Mouse (Mus musculus) heart, embryonic 14.5 days (tissue): ENCODE measurements around the gene Cd300lg. TPM values are rescaled to one million over a fixed set of nuclear protein-coding genes. Genes with fewer than 3 reads are reported as not detected.

ENCODE experiments used
- ATAC-seq: fragments of 200-750 bp; cut with Nextera tagmentation; 2 replicates; pipeline ENCODE4 v1.8.0; 2017; ENCODE audit warnings: low read depth, moderate TSS enrichment; ENCODE audit not compliant: insufficient number of reproducible peaks, insufficient read depth, low FRiP score
- H3K27ac ChIP-seq, 2 experiments: fragments of 200-500 bp in 1 of 2; fragments of 300-500 bp in 1 of 2; sonication (generic) in 1 of 2; replicated peaks in 1 of 2; 2 replicates each; pipeline ENCODE4 v1.5.1; 2012 to 2014; ENCODE audit warnings: low read depth in 2 of 2, low read length in 2 of 2, control low read depth in 1 of 2, mild to moderate bottlenecking in 1 of 2, mixed read lengths in 1 of 2; ENCODE audit not compliant: control insufficient read depth in 1 of 2, insufficient read depth in 1 of 2
- H3K27me3 ChIP-seq: fragments of 300-500 bp; sonication (generic); 2 replicates; pipeline ENCODE4 v1.6.1; 2014; ENCODE audit warnings: mild to moderate bottlenecking, low read length, control low read depth; ENCODE audit not compliant: control insufficient read depth, insufficient read depth
- H3K36me3 ChIP-seq: fragments of 300-500 bp; sonication (generic); 2 replicates; pipeline ENCODE4 v1.6.1; 2014; ENCODE audit warnings: mild to moderate bottlenecking, control low read depth, low read length, mixed read lengths; ENCODE audit not compliant: control insufficient read depth, insufficient read depth
- H3K4me1 ChIP-seq, 2 experiments: fragments of 200-500 bp in 1 of 2; fragments of 300-500 bp in 1 of 2; sonication (generic) in 1 of 2; 2 replicates each; pipeline ENCODE4 v1.6.1; 2012 to 2014; ENCODE audit warnings: low read length in 2 of 2, control low read depth in 1 of 2, mixed read lengths in 1 of 2; ENCODE audit not compliant: control insufficient read depth in 2 of 2, insufficient read depth in 2 of 2
- H3K4me2 ChIP-seq: fragments of 300-500 bp; sonication (generic); 2 replicates; pipeline ENCODE4 v1.6.1; 2014; ENCODE audit warnings: mild to moderate bottlenecking, low read length
- H3K4me3 ChIP-seq, 2 experiments: fragments of 200-500 bp in 1 of 2; fragments of 300-500 bp in 1 of 2; sonication (generic) in 1 of 2; 2 replicates each; pipeline ENCODE4 v1.5.1; 2012 to 2014; ENCODE audit warnings: low read length in 2 of 2, mild to moderate bottlenecking in 2 of 2, control low read depth in 1 of 2, low read depth in 1 of 2, moderate library complexity in 1 of 2; ENCODE audit not compliant: control insufficient read depth in 1 of 2, insufficient read depth in 1 of 2
- H3K9ac ChIP-seq: fragments of 300-500 bp; sonication (generic); 2 replicates; pipeline ENCODE4 v1.6.1; 2014; ENCODE audit warnings: mild to moderate bottlenecking, low read length
- H3K9me3 ChIP-seq: fragments of 300-500 bp; sonication (generic); 2 replicates; pipeline ENCODE4 v1.6.1; 2016; ENCODE audit warnings: low read length, control low read depth; ENCODE audit not compliant: control insufficient read depth
- WGBS: fragments of 180-500 bp; shearing (Covaris S2); extraction: QIAGEN DNeasy Blood & Tissue Kit; methylation state at CpG from one replicate; pipeline ENCODE4 v1.1.7; 2014; 5-methylcytosine and 5-hydroxymethylcytosine counted together
- polyA plus RNA-seq: library from polyadenylated mRNA; unstranded; fragments of >200 nt; fragmentation: Nextera tagmentation; extraction: Ambion mirVana; gene quantifications from 2 replicates; pipeline ENCODE4 v1.2.1, GENCODE M21; 2014

Gene Cd300lg
- polyA plus RNA-seq, 1 experiment from 2014 or later: 4.8 TPM

- 47% methylated on average over 14 of the region's 14 CpGs for WGBS
- peaks cover 0 to 7% of the 10 kb centered on the region in 2 experiments; a peak in 1 of 4 replicates for H3K4me1 ChIP-seq
- no peak overlapping the region for H3K4me3 ChIP-seq
- H3K27ac ChIP-seq: peak overlapping the region in 1 of 2 experiments; percentile 55; a peak in 1 of 4 replicates
- no peak for ATAC-seq
- no peak overlapping the region for H3K9ac ChIP-seq
- H3K9me3 ChIP-seq: peaks cover 13% of the 10 kb centered on the region
- no peak overlapping the region for H3K4me2 ChIP-seq
- no peaks in the 10 kb centered on the region for H3K27me3 ChIP-seq
- H3K36me3 ChIP-seq: no peaks in the 10 kb centered on the region
Observed at GRCm38 (mm10) chr11:102049875-102050482, 8.7 kb downstream of the Cd300lg start.

GRCm38 (mm10) chr11:102051541-102051940 is 10.2 kb downstream of the Cd300lg start:
- Histone ChIP-seq H3K9me3 (no peaks in the 10 kb centered on the region), H3K4me1 (peaks cover 0 to 7% of the 10 kb centered on the region in 2 experiments; a peak in 1 of 4 replicates), H3K4me2 (no peak overlapping the region), H3K36me3 (no peaks in the 10 kb centered on the region), H3K9ac (no peak overlapping the region), H3K27me3 (no peaks in the 10 kb centered on the region), H3K27ac (peak overlapping the region; percentile 81 to 90), H3K4me3 (0 out of 4 replicates have a peak overlapping the region, but pooled peaks of 1 of the 2 experiments have one; percentile 13)
- WGBS: 44% methylated on average over 4 of the region's 4 CpGs
- ATAC-seq: 0 out of 2 replicates have a peak, but pooled peaks have one; percentile 45

- Histone ChIP-seq H3K4me3 (no peak overlapping the region), H3K4me2 (no peak overlapping the region), H3K9ac (no peak overlapping the region), H3K36me3 (no peaks in the 10 kb centered on the region), H3K27ac (peak overlapping the region; percentile 81 to 90), H3K27me3 (no peaks in the 10 kb centered on the region), H3K9me3 (no peaks in the 10 kb centered on the region), H3K4me1 (peaks cover 0 to 7% of the 10 kb centered on the region in 2 experiments; a peak in 1 of 4 replicates)
- no peak for ATAC-seq
- WGBS: 38% methylated on average over 4 of the region's 4 CpGs
Observed at GRCm38 (mm10) chr11:102051954-102052353, 10.6 kb downstream of the Cd300lg start.

GRCm38 (mm10) chr11:102052697-102053096 is 11.4 kb downstream of the Cd300lg start:
- Histone ChIP-seq H3K4me3 (no peak overlapping the region), H3K9ac (no peak overlapping the region), H3K4me1 (peaks cover 0 to 7% of the 10 kb centered on the region in 2 experiments; a peak in 1 of 4 replicates), H3K4me2 (no peak overlapping the region), H3K27me3 (no peaks in the 10 kb centered on the region), H3K9me3 (no peaks in the 10 kb centered on the region), H3K36me3 (no peaks in the 10 kb centered on the region), H3K27ac (peak overlapping the region; percentile 81 to 90)
- WGBS: 76% methylated on average over 12 of the region's 12 CpGs
- no peak for ATAC-seq

- Histone ChIP-seq H3K4me3 (no peak overlapping the region), H3K9me3 (no peaks in the 10 kb centered on the region), H3K27ac (no peak overlapping the region), H3K27me3 (no peaks in the 10 kb centered on the region), H3K4me2 (no peak overlapping the region), H3K36me3 (no peaks in the 10 kb centered on the region), H3K9ac (no peak overlapping the region), H3K4me1 (peaks cover 0 to 7% of the 10 kb centered on the region in 2 experiments; a peak in 1 of 4 replicates)
- 67% methylated on average over 7 of the region's 7 CpGs for WGBS
- ATAC-seq: no peak
Observed at GRCm38 (mm10) chr11:102053183-102053582, 11.9 kb downstream of the Cd300lg start.

GRCm38 (mm10) chr11:102053847-102054246 is 12.5 kb downstream of the Cd300lg start:
- ATAC-seq: no peak
- no peaks in the 10 kb centered on the region for H3K27me3 ChIP-seq
- WGBS: 28% methylated on average over 9 of the region's 9 CpGs
- H3K9ac ChIP-seq: no peak overlapping the region
- H3K4me1 ChIP-seq: peaks cover 0 to 7% of the 10 kb centered on the region in 2 experiments; a peak in 1 of 4 replicates
- H3K36me3 ChIP-seq: peaks cover 4% of the 10 kb centered on the region; the same call in 1 of the 2 replicates
- H3K27ac ChIP-seq: no peak overlapping the region
- H3K4me2 ChIP-seq: no peak overlapping the region
- no peaks in the 10 kb centered on the region for H3K9me3 ChIP-seq
- no peak overlapping the region for H3K4me3 ChIP-seq

GRCm38 (mm10) chr11:102061236-102061940 is 20.1 kb downstream of the Cd300lg start:
- H3K27ac ChIP-seq: no peak overlapping the region
- peaks cover 22% of the 10 kb centered on the region for H3K36me3 ChIP-seq
- H3K4me1 ChIP-seq: peaks cover 0 to 4% of the 10 kb centered on the region in 2 experiments; a peak in 1 of 4 replicates
- H3K9me3 ChIP-seq: no peaks in the 10 kb centered on the region
- H3K27me3 ChIP-seq: peaks cover 6% of the 10 kb centered on the region; the same call in 1 of the 2 replicates
- 8% methylated on average over 23 of the region's 23 CpGs for WGBS
- H3K4me2 ChIP-seq: peak overlapping the region; percentile 73
- H3K9ac ChIP-seq: peak overlapping the region; percentile 44; the same call in 1 of the 2 replicates
- H3K4me3 ChIP-seq: peak overlapping the region; percentile 29 to 35
- peak; percentile 34; the same call in 1 of the 2 replicates for ATAC-seq
